Mouse (Mus musculus) testis, adult 2 months (tissue): ENCODE data around the gene Prkg2. TPM values are rescaled to one million over a fixed set of nuclear protein-coding genes. Genes with fewer than 3 reads are reported as not detected.

Source experiments
- H3K27ac ChIP-seq: fragments of 200-500 bp; 2 replicates; pipeline ENCODE4 v1.5.1; 2012; ENCODE audit warnings: low read depth, low read length; ENCODE audit not compliant: control insufficient read depth, insufficient read depth
- H3K27me3 ChIP-seq: fragments of 200-500 bp; 2 replicates; pipeline ENCODE4 v1.6.1; 2012; ENCODE audit warnings: mild to moderate bottlenecking, low read length, moderate library complexity; ENCODE audit not compliant: control insufficient read depth, insufficient read depth
- H3K36me3 ChIP-seq: fragments of 200-500 bp; 2 replicates; pipeline ENCODE4 v1.6.1; 2012; ENCODE audit warnings: mild to moderate bottlenecking, low read length; ENCODE audit not compliant: control insufficient read depth, insufficient read depth
- H3K4me1 ChIP-seq: fragments of 200-500 bp; 2 replicates; pipeline ENCODE4 v1.6.1; 2012; ENCODE audit warnings: low read length; ENCODE audit not compliant: control insufficient read depth, insufficient read depth
- H3K4me3 ChIP-seq: fragments of 200-500 bp; 2 replicates; pipeline ENCODE4 v1.5.1; 2012; ENCODE audit warnings: low read depth, mild to moderate bottlenecking, low read length, moderate library complexity, mixed read lengths; ENCODE audit not compliant: control insufficient read depth
- CTCF ChIP-seq: fragments of 200-500 bp; IDR thresholded peaks from 2 replicates; pipeline ENCODE4 v1.5.1; 2012; ENCODE audit warnings: low read depth, mild to moderate bottlenecking, inconsistent platforms, low read length, moderate library complexity; ENCODE audit not compliant: control insufficient read depth, insufficient read depth, insufficient replicate concordance
- POLR2A ChIP-seq: fragments of 200-500 bp; IDR thresholded peaks from 2 replicates; pipeline ENCODE4 v1.6.1; 2012; ENCODE audit warnings: low read depth, mild to moderate bottlenecking, inconsistent platforms, low read length, moderate library complexity; ENCODE audit not compliant: control insufficient read depth
- polyA plus RNA-seq: library from polyadenylated mRNA; depleted of rRNA; stranded (reverse); fragments of >200 nt; gene quantifications from 2 replicates; pipeline ENCODE4 v1.2.3, GENCODE M21; 2012

The Prkg2 gene
- polyA plus RNA-seq, 1 experiment: not detected

DNA sequence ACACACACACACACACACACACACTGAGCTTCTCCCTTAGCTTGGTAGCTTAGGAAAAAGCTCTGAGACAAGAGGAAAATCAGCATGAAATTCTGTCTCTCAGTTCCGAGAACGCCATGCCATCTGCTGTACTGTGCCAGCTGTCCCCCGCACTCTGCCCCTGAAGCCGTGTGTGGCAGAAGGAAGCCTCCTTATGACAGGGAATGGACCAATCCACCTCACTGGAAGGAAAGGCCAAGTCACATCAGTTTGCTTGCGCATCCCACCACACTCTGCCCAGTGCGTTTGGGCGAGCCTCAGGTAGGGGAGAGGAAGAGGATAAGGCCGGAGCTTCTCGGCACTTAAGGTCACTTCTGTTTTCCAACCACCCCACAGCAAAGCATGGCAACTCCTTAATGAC lies 98.0 kb downstream of the Prkg2 start:
- no peak for TF ChIP-seq CTCF
- no peak for TF ChIP-seq POLR2A
- H3K27ac ChIP-seq: no peak overlapping the region

DNA sequence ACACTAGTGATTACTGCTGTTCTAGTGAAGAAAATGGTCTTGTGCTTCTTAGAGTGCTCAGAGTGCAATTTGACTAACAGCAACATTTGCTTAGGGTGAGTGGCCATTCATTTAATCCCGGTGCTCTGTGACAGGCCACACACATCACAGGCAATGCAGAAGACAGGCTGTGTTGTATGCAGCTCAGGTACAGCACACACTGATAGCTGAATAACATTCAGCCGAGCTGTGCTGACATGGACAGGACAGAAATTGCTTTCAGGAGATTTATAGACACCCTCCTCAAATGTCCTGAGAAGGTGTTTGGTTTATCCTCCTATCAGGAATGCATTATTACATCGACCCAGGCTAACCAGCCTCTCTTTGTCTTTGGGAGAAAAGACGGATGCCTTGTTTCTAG lies 99.3 kb downstream of the Prkg2 start:
- H3K27me3 ChIP-seq: no peaks in the 10 kb centered on the region
- no peak overlapping the region for H3K4me3 ChIP-seq
- no peaks in the 10 kb centered on the region for H3K36me3 ChIP-seq
- H3K27ac ChIP-seq: no peak overlapping the region
- no peaks in the 10 kb centered on the region for H3K4me1 ChIP-seq
- TF ChIP-seq POLR2A (no peak), CTCF (no peak)

More for the DNA sequence above, 98.0 kb downstream of the Prkg2 start:
- Histone ChIP-seq H3K27me3 (no peaks in the 10 kb centered on the region), H3K36me3 (no peaks in the 10 kb centered on the region), H3K4me1 (no peaks in the 10 kb centered on the region), H3K4me3 (no peak overlapping the region)

DNA sequence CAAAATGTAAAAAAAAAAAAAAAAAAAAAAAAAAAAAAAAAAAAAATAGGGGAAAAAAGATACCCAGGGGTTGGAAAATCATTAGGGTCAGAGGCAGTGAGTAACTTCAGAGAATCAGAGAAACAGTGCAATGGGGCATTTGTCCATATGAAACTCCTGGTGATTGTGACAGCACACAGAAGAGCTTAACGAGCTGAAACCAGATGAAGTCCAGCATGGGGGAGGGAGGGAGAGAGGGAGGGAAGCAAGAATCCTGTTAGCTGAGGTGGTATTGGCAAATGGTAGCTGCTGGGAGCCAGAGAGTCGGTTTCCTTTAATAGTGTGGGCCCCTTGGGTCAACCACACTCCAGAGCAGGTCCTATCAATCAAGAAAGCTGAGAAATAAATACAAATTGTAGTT lies 100.5 kb downstream of the Prkg2 start:
- H3K4me1 ChIP-seq: no peaks in the 10 kb centered on the region
- TF ChIP-seq CTCF: no peak
- no peak for TF ChIP-seq POLR2A
- no peaks in the 10 kb centered on the region for H3K36me3 ChIP-seq
- H3K4me3 ChIP-seq: no peak overlapping the region
- H3K27ac ChIP-seq: no peak overlapping the region
- H3K27me3 ChIP-seq: no peaks in the 10 kb centered on the region

DNA sequence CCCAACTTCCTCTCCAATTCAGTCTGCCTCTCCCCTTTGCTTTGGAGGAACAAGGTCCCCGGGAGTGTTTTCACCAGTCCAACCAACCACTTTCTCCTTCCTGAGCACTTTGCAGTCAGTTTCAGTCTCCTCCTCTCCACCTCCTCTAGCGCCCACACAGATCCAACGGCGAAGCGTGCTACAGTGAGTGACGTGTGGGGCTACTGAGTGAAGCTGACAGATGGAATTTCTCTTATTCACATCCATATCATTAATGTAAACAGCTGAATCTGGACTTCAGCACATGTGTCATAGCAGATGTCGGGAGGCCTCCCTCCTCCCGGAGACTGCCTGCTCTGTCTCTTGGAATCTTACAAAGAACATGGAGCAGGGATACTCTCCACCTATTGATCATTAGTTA lies 101.2 kb downstream of the Prkg2 start:
- TF ChIP-seq CTCF (no peak), POLR2A (no peak)
- no peaks in the 10 kb centered on the region for H3K27me3 ChIP-seq
- no peak overlapping the region for H3K4me3 ChIP-seq
- H3K36me3 ChIP-seq: no peaks in the 10 kb centered on the region
- no peaks in the 10 kb centered on the region for H3K4me1 ChIP-seq
- no peak overlapping the region for H3K27ac ChIP-seq

DNA sequence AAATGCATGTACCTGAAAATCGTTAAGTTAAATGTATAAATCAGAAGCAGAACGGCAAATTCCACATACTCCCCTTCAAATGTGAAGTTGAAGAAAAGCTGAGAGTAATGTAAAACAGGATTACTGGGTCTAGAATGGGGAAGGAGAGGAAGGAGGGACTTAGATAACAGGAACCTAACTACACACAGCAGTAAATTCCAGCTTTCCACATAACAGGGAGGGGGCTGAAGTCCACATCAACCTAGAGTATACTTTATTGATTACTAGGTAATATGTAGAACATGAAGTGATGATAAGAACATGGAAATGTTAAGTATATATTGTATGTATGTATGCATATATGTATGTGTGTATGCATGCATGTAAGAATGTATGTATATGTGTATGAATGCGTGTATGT lies 114.2 kb downstream of the Prkg2 start:
- H3K36me3 ChIP-seq: no peaks in the 10 kb centered on the region
- TF ChIP-seq CTCF (no peak), POLR2A (no peak)
- no peaks in the 10 kb centered on the region for H3K27me3 ChIP-seq

DNA sequence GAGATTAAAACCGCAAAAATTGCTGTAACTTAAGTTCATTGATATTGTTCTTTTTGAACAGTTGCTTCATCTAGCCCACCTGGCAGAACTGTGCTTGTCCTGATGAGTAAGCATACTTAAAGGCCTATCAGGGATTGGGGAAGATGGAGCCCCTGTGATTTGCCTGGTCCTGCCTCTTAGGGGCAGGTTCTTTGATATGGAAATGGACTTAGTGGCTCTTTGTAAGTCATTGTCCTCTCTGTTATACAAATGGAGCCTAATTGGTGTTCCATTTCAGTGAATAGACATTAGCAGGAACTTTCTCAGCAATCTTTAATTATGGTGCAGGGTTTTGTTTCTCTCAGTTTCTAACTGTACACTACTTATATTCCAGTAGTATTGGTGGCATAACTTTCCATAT lies 115.5 kb downstream of the Prkg2 start:
- no peaks in the 10 kb centered on the region for H3K36me3 ChIP-seq
- no peak overlapping the region for H3K27ac ChIP-seq
- TF ChIP-seq POLR2A: no peak
- TF ChIP-seq CTCF: no peak
- no peak overlapping the region for H3K4me3 ChIP-seq
- no peaks in the 10 kb centered on the region for H3K27me3 ChIP-seq
- no peaks in the 10 kb centered on the region for H3K4me1 ChIP-seq

More for the DNA sequence above, 114.2 kb downstream of the Prkg2 start:
- Histone ChIP-seq H3K4me1 (no peaks in the 10 kb centered on the region), H3K27ac (no peak overlapping the region), H3K4me3 (no peak overlapping the region)

DNA sequence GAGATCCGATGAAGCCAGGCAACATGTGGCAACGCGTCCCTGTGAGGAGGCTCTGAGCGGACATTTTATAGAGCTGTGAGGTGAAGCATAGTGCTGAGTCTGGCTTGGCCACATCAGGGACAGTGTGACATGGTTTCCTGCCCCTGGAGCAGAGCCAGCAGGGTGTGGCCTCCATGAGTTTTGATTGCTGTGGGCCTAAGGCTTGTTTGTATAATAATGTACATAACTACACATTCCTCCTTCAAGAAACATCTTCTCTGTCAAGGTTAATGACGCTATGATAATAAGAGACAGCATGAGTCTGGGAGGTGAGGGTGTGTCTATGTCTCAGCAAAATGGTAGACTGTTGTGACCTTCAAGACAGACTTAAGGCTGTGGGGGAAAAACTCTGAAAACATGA lies 118.4 kb downstream of the Prkg2 start:
- no peaks in the 10 kb centered on the region for H3K27me3 ChIP-seq
- no peak for TF ChIP-seq POLR2A
- TF ChIP-seq CTCF: no peak

DNA sequence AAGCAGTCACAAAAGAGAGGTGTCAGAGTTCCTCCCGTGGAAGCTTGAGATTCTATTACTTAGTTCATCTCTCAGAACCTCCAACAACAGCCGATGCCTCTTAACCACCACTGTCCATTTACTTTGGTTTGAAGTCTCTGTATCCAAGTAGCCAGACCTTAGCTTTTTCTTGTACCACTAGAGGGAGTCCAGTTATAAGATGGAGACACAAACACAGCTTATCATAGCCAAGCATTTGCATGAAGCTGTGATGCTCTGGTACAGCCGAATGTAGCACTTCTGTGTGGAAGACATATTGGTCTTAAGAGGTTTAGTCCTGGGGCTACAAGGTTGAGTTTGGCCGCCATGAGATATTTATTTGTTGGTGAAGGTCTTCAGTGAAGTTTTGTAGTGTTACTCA lies 134.8 kb downstream of the Prkg2 start:
- Histone ChIP-seq H3K27me3 (no peaks in the 10 kb centered on the region), H3K4me1 (no peaks in the 10 kb centered on the region), H3K36me3 (no peaks in the 10 kb centered on the region), H3K27ac (no peak overlapping the region), H3K4me3 (no peak overlapping the region)
- TF ChIP-seq CTCF: no peak
- no peak for TF ChIP-seq POLR2A

More for the DNA sequence above, 118.4 kb downstream of the Prkg2 start:
- H3K27ac ChIP-seq: no peak overlapping the region
- no peaks in the 10 kb centered on the region for H3K4me1 ChIP-seq
- H3K36me3 ChIP-seq: no peaks in the 10 kb centered on the region
- no peak overlapping the region for H3K4me3 ChIP-seq
